Mouse (Mus musculus): ENCODE measurements around the gene Dhps.
A peak's percentile ranks its signal among the peaks of the same experiment; 100 is the strongest.

Gene Dhps

DNA sequence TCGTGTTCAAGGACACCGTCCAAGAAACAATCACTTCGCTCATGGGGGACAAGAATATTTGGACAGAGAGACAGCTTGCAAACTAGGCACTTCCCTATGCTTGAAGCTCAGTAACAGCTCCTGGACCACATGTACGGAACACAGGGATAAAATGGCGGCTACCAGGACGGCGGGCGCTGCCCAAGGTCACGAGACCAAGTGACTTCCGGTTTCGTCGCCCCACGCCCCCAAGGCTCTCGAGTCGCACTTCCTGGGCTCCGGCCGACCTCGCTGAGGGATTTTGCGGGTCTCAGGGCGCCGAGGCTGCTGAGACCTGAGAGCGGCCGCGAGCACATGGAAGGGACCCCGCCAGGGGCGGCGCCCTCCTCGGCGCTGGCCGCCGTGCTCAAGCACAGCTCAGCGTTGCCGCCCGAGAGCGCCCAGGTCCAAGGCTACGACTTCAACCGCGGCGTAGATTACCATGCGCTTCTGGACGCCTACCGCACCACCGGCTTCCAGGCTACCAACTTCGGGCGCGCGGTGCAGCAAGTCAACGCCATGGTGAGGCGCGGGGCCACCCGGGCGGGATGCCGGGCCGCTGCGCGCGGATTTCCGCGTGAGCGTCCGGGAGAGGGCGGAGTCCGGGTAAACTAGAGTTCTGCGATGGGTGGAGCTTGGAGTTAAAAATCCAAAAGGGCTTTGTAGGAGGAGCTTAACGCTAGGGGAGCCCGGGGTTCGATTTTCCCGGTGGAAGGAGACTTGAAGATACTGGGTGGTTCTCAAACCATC is at the start of gene Dhps:
Gene Dhps, plus strand, starts transcription at position 244 of the 768 bp plus-strand sequence.
- peak; percentile 80 for DNase-seq (ENCODE audit: low read depth)

GRCm38 (mm10) chr8:85023846-85024245 is 47.7 kb upstream of the Dhps start:
- no peak for DNase-seq (ENCODE audit: low read depth)

GRCm38 (mm10) chr8:85025098-85025932 is 46.2 kb upstream of the Dhps start, which contains the start of gene Asna1:
Asna1 (minus strand) TSS chr8:85025281.
- peak; percentile 91 for DNase-seq (ENCODE audit: low read depth)

GRCm38 (mm10) chr8:85026670-85027515 is 44.7 kb upstream of the Dhps start, which contains the start of gene Trir:
Trir (plus strand) TSS chr8:85026823.
- DNase-seq (ENCODE audit: low read depth) = peak; percentile 98

DNA sequence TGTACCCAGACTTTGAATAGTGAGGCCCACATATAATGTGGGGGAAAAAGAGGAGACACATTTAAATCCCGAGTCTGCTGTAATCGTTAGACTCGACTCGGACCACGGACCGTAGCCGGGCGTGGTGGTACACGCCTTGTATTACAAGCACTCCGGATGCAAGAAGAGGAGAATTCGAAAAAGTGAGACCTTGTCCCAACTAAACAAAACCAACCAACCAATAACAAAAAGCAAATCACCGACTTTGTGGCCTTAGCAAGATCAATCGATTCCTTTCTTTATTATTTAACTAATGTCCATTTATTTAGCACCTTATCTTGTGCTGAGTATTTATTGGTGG is 44.1 kb upstream of the Dhps start:
- DNase-seq (ENCODE audit: low read depth) = no peak

DNA sequence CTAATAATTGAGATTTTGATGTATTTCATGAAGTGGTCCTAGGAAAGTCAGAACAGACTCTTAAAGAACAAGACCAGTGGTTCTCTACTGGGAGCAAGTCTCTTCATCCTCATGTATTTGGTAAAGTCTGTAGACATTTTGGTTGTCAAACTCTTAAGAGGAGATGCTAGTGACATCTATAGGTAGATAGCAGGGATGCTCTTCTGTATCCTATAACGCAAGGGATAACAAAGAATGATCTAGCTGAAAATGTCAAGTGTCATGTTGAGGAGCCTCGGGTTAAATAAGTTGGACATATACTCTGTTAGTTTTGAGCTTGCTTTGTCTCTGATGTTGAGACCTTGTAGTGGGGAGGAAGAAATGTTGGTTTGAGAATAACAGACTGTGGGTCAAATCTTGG is 43.6 kb upstream of the Dhps start:
- DNase-seq (ENCODE audit: low read depth) = no peak

GRCm38 (mm10) chr8:85029271-85029670 is 42.3 kb upstream of the Dhps start:
- no peak for DNase-seq (ENCODE audit: low read depth)

GRCm38 (mm10) chr8:85032622-85033311 is 38.8 kb upstream of the Dhps start:
- DNase-seq (ENCODE audit: low read depth) = no peak

DNA sequence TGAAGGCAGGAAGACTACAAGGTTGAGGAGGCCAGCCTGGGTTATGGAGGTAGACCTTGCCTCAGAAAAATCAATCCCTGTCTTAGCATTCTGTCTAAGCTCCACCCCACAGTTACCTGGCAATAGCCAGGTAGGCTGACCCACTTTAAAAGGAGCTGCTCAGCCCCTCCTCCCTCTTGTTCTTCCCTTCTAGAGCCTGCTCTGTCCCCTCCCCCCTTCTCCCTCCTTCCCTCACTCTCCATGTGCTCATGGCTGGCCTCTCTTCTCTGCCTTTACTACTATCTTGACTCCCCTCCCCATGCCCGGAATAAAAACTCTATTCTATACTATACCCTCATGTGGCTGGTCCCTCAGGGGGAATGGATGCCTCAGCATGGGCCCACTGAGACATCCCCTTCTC is 37.7 kb upstream of the Dhps start:
- no peak for DNase-seq (ENCODE audit: low read depth)

- peak; percentile 85 for DNase-seq (ENCODE audit: low read depth)
These were observed 36.8 kb upstream of the Dhps start for GRCm38 (mm10) chr8:85034764-85035163.

DNA sequence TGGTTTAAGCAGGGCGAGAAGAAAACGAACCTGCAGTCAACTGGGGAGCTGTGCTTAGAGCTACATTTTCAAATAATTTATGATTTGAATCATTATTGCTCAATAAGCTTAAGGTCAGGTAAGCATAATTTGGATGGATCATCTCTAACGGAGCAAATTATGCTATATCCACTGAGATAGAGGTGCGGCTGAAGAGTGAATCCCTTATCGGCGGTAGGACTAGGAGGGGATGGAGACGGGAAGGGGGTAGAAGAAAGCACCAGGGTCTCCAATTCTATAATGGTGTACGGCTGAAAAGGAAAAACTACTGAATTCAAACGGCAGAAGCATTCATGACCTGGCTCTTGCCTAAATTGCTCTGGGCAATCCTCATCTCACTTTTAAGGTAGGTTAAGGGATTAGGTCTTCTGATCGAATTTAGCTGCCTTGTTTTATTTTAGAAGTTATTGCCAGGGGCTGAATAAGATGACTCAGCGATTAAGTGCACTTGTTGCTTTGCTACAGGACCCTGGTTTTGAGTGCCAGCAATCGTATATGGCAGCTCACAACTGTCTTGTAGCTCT is 36.3 kb upstream of the Dhps start:
- no peak for DNase-seq (ENCODE audit: low read depth)

- no peak for DNase-seq (ENCODE audit: low read depth)
These were observed 35.7 kb upstream of the Dhps start for GRCm38 (mm10) chr8:85035728-85036310.

- no peak for DNase-seq (ENCODE audit: low read depth)
These were observed 35.2 kb upstream of the Dhps start for GRCm38 (mm10) chr8:85036381-85036717.

- peak; percentile 87 for DNase-seq (ENCODE audit: low read depth)
These were observed 34.7 kb upstream of the Dhps start, which contains the start of gene Tnpo2 for GRCm38 (mm10) chr8:85036718-85037365. Tnpo2 (plus strand) TSS chr8:85036915.

DNA sequence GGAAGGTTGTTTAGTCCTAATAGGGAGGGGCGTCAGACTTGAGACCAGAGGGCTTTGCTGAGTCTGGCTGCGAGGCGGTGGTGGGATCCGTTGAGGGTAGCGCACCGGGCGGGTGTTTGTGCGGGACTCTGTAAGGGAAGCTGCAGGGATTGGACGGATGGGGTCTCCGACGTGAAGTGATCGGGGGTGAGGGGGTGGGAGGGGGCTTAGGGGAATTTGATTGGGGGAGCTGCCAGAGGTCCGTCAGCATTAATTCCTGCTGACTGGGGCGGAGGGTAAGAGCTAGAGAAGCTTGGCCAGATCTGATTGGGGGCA is 34.2 kb upstream of the Dhps start:
- DNase-seq (ENCODE audit: low read depth) = no peak

DNA sequence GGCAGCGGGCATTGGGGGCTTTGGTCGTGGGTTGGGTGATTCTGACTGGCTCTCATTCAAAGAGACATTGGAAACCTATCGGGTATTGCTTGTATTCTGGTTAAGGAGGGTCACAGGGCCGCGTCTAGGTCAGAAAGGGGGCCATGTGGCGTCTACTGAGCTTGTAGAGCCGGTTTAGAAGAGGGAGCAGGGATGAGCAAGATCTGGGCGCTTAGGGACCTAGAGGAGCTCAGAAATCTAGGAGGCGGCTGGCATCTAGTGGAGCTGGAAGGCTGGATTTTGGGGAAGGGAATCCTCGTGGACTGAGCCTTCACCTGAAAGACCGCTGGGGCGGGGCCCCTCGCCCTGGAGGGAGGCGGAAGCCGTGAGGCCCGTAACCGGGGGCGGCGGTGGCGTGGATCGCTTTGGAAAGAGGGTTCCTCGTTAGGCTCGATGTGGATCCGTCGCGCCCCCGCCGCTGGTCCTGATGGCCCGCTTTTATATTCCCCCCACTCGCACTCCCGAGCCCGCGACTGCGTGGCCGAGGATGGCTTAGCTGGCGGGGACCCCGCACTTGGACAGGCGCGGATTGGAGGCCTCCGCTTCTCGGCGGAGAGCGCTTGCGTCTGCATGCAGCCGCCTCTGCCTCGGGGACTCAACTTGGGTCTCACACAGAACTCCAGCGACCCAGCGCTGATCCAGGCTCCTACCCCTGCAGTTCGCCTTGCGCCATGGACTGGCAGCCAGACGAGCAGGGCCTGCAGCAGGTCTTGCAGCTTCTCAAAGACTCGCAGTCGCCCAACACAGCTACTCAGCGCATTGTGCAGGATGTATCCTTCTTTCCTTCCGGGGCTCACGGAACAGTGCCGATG is 33.7 kb upstream of the Dhps start:
- DNase-seq (ENCODE audit: low read depth) = no peak

DNA sequence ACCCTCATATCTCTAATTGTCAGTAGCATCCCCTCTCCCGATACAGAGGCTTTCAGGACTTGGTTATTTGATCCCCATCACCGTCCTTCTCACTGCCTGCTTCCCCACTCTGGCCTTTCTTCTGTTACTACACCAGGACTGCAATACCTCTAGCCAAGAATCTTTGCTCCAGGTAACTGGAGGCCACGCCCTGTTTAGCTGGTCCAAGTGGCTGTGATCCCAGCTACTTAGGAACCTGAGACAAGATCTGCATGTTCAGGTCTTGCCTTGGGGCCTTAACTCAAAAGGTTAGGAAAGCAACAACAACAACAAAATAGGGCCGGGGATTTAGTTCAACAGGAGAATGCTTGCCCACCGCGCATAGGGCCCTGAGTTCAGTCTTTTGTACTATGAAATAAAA is 27.9 kb upstream of the Dhps start:
- DNase-seq (ENCODE audit: low read depth) = no peak

GRCm38 (mm10) chr8:85057367-85057766 is 14.2 kb upstream of the Dhps start:
- DNase-seq (ENCODE audit: low read depth) = no peak

DNA sequence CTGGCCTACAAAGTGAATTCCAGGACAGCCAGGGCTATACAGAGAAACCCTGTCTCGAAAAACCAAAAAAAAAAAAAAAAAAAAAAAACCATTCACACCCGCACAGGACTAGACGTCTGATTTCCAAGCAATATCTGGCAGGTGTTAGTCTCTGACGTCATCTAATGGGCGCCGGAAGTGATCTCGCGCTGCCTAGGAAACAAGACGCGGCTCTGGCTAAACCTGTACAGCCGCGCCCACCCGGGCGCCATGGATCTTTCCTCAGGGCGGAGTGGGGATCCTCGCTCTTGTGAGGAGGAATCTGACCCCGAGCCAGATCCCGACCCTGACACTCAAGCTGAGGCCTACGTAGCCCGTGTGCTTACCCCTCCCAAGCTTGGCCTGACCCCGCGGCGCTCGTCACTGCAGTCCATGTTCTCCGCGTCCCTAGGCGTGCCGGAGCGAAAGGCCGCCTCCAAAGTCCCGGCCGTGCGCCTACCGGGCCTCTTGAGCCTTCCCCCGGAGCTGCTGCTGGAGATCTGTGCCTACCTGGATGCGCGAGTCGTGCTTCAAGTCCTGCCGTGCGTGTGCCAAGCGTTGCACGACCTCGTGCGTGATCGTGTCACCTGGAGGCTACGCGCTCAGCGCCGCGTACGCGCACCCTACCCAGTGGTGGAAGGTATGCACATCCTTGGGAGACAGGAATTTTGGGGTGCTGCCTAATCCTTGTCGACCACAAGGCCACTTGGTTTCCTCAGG is 11.5 kb upstream of the Dhps start, which contains the start of gene Fbxw9:
Gene Fbxw9, plus strand, starts transcription at position 177 of the 738 bp plus-strand sequence.
- DNase-seq (ENCODE audit: low read depth) = peak; percentile 91
